Mouse (Mus musculus): ENCODE results near the gene Gm17455.

Gm17455 gene

GRCm38 (mm10) chr10:60399449-60399848 lies at the start of gene Gm17455:
Gene Gm17455 (plus strand): TSS chr10:60399726.
- no peak for DNase-seq (ENCODE audit: low read depth)

- DNase-seq (ENCODE audit: low read depth): no peak
Observed at GRCm38 (mm10) chr10:60350077-60350804, 49.3 kb upstream of the Gm17455 start.

- DNase-seq (ENCODE audit: low read depth): peak; percentile 71
Observed at GRCm38 (mm10) chr10:60350805-60351167, 48.7 kb upstream of the Gm17455 start.

- no peak for DNase-seq (ENCODE audit: low read depth)
Observed at GRCm38 (mm10) chr10:60351248-60351647, 48.3 kb upstream of the Gm17455 start.

GRCm38 (mm10) chr10:60351761-60352455 lies 47.6 kb upstream of the Gm17455 start:
- no peak for DNase-seq (ENCODE audit: low read depth)

GRCm38 (mm10) chr10:60353241-60354002 lies 46.1 kb upstream of the Gm17455 start:
- no peak for DNase-seq (ENCODE audit: low read depth)

GRCm38 (mm10) chr10:60354003-60354325 lies 45.6 kb upstream of the Gm17455 start:
- no peak for DNase-seq (ENCODE audit: low read depth)

- DNase-seq (ENCODE audit: low read depth): no peak
Observed at GRCm38 (mm10) chr10:60354881-60355677, 44.4 kb upstream of the Gm17455 start.

- DNase-seq (ENCODE audit: low read depth): no peak
Observed at GRCm38 (mm10) chr10:60357441-60357840, 42.1 kb upstream of the Gm17455 start.

- no peak for DNase-seq (ENCODE audit: low read depth)
Observed at GRCm38 (mm10) chr10:60357901-60358300, 41.6 kb upstream of the Gm17455 start.

GRCm38 (mm10) chr10:60358776-60359175 lies 40.8 kb upstream of the Gm17455 start:
- no peak for DNase-seq (ENCODE audit: low read depth)

- no peak for DNase-seq (ENCODE audit: low read depth)
Observed at GRCm38 (mm10) chr10:60361615-60362309, 37.8 kb upstream of the Gm17455 start.

GRCm38 (mm10) chr10:60362310-60362628 lies 37.3 kb upstream of the Gm17455 start:
- no peak for DNase-seq (ENCODE audit: low read depth)

GRCm38 (mm10) chr10:60363426-60363825 lies 36.1 kb upstream of the Gm17455 start:
- DNase-seq (ENCODE audit: low read depth): no peak

- DNase-seq (ENCODE audit: low read depth): no peak
Observed at GRCm38 (mm10) chr10:60367145-60367544, 32.4 kb upstream of the Gm17455 start.

GRCm38 (mm10) chr10:60367904-60368303 lies 31.6 kb upstream of the Gm17455 start:
- no peak for DNase-seq (ENCODE audit: low read depth)

- no peak for DNase-seq (ENCODE audit: low read depth)
Observed at GRCm38 (mm10) chr10:60369405-60369804, 30.1 kb upstream of the Gm17455 start.

- no peak for DNase-seq (ENCODE audit: low read depth)
Observed at GRCm38 (mm10) chr10:60370098-60370497, 29.4 kb upstream of the Gm17455 start.

GRCm38 (mm10) chr10:60370601-60371061 lies 28.9 kb upstream of the Gm17455 start:
- no peak for DNase-seq (ENCODE audit: low read depth)

- no peak for DNase-seq (ENCODE audit: low read depth)
Observed at GRCm38 (mm10) chr10:60371596-60372386, 27.7 kb upstream of the Gm17455 start.

GRCm38 (mm10) chr10:60373543-60373936 lies 26.0 kb upstream of the Gm17455 start:
- no peak for DNase-seq (ENCODE audit: low read depth)

All from c-Kit-positive CD71-positive TER-119-negative erythroid progenitor cells, embryonic 14.5 days (primary cell).